Mouse (Mus musculus): ENCODE measurements around the gene Slc16a5.
"Not testable (repeated sequence)": the region's sequence is repeated elsewhere in the genome, so short reads cannot be mapped to it uniquely, and the experiment has no call there.

Gene Slc16a5

GRCm38 (mm10) chr11:115481553-115482259 is 19.4 kb downstream of the Slc16a5 start:
- DNase-seq (ENCODE audit: low spot score), result no peak

GRCm38 (mm10) chr11:115483278-115483677 is 21.0 kb downstream of the Slc16a5 start:
- no peak for DNase-seq (ENCODE audit: low spot score)

DNA sequence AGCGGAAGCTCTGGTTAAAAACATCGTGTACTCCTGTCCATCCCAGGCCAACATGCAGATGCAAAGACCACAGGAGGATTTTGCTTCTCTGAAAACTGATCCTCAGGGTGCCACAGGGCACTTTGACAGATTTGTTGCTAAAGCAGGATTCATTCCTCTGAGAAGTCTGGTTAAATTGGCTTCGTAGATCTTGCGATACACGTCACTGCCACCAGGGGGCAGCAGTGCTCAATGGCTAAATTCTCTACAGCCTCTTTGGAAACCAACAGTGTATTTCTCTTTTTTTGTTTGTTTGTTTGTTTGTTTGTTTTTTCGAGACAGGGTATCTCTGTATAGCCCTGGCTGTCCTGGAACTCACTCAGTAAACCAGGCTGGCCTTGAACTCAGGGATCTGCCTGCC is 21.5 kb downstream of the Slc16a5 start:
- peak; percentile 72 for DNase-seq (ENCODE audit: low spot score)

GRCm38 (mm10) chr11:115485155-115485554 is 22.9 kb downstream of the Slc16a5 start:
- DNase-seq (ENCODE audit: low spot score), result no peak

DNA sequence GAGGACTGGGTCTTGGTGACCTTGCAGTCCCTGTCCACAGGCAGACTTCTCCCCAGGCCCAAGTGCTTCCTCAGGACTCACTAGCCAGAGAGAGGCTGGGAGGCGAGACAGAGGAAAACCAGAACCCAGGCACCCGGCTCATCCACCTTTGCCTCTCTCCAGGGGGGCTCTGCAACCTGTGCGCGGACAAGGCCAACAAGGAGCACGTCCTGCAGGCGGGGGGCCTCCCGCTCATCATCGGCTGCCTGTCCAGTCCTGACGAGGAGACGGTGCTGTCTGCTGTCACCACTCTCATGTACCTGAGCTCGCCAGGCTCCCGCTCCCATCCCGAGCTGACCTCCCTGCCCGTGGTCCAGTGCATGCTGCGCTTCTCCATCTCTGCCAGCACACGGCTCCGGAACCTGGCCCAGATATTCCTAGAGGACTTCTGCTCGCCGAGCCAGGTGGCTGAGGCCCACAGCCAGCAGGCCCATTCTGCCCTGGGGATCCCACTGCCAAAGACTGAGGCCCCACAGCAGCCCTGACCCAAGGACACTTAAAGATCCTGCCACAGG is 26.4 kb downstream of the Slc16a5 start:
- DNase-seq (ENCODE audit: low spot score), result no peak

DNA sequence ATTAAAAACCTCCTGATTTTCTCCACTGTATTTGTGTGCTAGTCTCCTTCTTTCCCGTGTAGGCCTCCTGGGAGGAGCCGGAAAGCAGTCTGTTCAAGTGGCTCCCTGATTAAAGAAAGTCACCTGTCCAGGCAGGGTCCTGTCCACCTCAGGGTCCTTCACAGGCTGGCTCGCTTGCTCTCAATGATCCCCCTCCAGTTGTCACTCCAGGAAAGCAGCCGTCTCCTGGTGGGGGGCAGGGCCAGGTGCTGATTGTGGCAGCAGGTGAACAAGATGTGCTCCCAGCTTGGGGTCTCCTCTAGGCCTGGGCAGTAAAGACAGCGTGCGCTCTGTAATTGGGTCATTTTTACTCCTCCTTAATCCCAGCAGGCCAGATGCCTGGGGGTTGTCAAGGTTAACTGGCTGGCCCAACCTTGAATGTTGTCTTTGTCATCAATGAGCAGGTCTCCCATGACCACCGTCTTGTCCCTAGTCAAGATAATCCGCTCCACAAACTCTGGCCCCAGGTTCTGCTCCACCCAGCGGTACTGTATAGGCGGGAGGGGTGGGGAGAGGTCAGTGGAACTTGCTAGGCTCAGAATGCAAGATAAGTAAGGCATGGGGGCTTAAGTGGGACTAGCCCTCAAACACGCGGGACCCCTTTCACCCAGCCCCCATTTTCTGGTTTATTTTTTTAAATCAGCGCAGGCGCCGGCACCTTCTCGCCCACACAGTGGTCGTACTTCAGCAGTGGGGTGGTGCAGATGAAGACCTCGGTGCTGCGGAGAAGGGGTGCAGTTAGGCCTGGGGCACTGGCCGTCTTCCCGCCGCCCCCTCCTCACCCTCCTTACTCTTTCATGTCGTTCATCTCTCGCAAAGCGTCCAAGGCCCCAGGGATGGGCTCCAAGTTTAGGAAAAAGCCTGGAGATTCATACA is 28.4 kb downstream of the Slc16a5 start:
- no peak for DNase-seq (ENCODE audit: low spot score)

- peak; percentile 80 for DNase-seq (ENCODE audit: low spot score)
These were observed 29.2 kb downstream of the Slc16a5 start, which contains the start of gene Nt5c for GRCm38 (mm10) chr11:115491356-115492083. Gene Nt5c (minus strand): TSS chr11:115491862.

DNA sequence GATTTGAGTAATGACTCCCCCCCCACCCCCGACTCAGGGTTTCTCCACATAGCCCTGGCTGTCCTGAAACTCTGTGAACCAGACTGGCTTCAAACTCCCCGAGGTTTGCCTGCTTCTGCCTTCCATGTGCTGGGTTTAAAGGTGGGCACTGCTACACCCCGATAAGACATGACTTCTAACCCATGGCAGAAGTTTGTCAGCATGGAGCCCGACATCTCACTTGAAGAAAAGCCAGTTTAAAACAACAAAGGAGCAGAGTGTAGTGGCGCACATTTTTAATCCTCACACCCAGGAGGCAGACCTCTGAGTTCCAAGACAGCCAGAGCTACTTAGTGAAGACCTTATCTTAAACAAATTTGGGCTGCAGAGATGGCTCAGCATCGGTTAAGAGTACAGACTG is 30.1 kb downstream of the Slc16a5 start:
- DNase-seq (ENCODE audit: low spot score), result no peak

- not testable (repeated sequence) for DNase-seq (ENCODE audit: low spot score)
These were observed 34.3 kb downstream of the Slc16a5 start for GRCm38 (mm10) chr11:115496559-115496958.

DNA sequence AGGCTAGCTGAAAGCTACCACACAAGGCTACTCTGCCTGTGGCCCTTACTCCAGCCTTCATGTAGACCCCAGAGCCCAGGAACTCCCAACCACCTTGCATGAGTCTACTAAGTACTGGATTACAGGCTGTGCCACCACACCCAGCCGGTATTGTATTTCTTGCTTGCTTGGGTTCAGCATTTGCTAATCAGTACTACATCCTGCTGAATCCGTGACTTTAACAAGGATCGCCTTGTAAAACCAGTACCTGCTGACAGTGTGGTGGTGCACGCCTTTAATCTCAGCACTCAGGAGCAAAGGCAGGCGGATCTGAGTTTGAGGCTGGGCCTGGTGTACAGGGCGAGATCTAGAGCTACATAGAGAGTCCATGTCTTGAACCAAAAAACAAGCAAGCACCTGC is 40.4 kb downstream of the Slc16a5 start:
- no peak for DNase-seq (ENCODE audit: low spot score)

- no peak for DNase-seq (ENCODE audit: low spot score)
These were observed 44.3 kb downstream of the Slc16a5 start for GRCm38 (mm10) chr11:115506586-115506985.

GRCm38 (mm10) chr11:115508061-115508460 is 45.8 kb downstream of the Slc16a5 start:
- DNase-seq (ENCODE audit: low spot score), result no peak

DNA sequence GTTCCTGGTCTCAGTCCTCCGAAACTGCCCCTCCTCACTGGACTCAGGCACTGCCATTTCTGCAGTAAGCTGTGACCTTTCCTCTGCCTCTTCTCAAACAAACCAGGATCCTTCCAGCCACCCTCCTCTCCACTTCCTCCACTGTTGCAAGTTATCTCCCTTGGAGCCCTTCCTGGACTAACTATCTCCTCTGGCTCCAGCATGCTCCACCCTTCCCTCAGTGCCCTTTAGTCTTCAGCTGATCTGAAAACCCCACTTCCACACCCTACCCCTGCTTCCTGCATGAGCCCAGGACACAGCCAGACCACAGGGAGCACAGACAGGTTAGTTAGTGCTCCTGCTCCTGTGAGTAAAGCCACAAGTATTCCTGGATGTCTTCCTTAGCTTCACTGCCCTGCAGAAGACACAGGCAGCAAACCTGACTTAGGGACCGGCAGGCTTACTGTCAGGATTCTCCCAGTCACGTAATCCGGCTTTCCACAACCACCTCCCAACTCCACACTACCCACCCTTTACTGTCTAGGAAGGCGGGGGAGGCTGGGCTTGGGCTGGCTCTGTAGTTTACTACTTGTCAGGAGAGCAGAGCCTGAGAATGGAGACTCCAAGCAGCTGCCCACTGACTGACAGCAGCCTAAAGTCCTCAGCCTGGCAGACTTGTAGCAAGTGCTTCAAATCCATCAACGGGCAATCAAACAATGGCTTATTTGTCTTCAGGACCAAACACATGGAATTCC is 47.7 kb downstream of the Slc16a5 start:
- DNase-seq (ENCODE audit: low spot score), result no peak

DNA sequence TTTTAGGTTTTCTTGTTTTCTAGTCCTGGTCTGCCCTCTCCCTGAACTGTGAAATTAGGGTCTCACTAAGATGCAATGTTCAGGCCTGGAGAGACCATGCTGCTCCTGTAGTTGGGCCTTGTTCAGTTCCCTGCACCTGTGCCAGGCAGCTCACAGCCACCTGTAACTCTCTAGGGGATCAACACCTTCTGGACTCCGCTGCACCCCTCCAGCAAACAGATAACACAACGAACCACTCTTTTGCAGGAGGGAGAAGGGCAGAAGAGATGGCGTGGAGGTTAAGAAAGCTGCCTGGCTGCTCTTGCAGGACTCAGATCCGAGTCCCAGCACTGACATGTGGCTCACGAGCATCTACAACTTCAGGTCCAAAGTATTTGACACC is 48.2 kb downstream of the Slc16a5 start:
- DNase-seq (ENCODE audit: low spot score), result no peak

DNA sequence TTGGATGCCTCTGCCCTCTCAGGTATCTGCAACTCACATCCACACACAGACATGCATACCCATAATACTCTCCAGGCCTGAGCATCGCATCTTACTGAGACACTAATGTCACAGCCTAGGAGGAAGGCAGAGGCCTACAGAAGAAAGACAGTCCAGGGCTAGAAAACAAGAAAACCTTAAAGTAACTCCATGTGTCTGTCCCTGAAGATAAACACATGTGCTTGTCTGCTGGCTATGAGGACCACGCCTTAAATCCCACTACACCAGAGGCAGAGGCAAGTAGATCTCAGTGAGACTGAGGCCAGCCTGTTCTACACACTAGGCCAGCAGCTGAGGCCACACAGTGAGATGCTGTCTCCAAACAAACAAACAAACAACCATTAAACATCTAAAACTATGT is 48.8 kb downstream of the Slc16a5 start:
- no peak for DNase-seq (ENCODE audit: low spot score)

- no peak for DNase-seq (ENCODE audit: low spot score)
These were observed 49.7 kb downstream of the Slc16a5 start for GRCm38 (mm10) chr11:115512004-115512403.

- DNase-seq (ENCODE audit: low spot score), result no peak
These were observed 50.3 kb downstream of the Slc16a5 start for GRCm38 (mm10) chr11:115512407-115513183.

GRCm38 (mm10) chr11:115513271-115514237 is 51.3 kb downstream of the Slc16a5 start:
- peak; percentile 51 for DNase-seq (ENCODE audit: low spot score)

DNA sequence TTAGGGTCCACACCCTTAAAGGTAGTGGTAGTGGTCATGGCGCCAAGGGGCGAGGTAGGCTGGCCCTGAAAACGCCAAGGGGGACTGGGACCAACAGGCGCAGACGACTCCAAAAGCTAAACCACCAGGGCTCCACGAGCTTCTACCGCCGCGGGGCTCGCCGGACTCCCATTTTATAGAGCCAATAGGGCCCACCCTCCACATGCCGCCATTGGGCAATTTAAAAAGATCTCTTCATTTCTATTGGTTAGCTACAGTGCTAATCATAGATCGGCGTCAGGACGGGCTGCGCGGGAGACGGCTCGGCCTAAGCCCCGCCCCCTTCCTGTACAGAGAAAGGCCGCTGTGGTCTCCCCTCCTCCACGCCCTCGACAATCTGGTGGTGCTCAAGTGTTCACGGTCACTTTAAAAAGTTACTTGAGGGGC is 52.0 kb downstream of the Slc16a5 start, which contains the start of gene Jpt1:
Gene Jpt1 (minus strand): TSS at position 150 of the 426 bp plus-strand sequence.
- peak; percentile 93 for DNase-seq (ENCODE audit: low spot score)

Measured in ovary, postnatal 36 days (tissue).